Mouse (Mus musculus): ENCODE measurements at regions not wholly inside any gene's neighbourhood (a gene's known extent, or its start where the extent isn't known, plus 50 kb on each side); places are given as distances from the start of the nearest gene placed in this dataset.

DNA sequence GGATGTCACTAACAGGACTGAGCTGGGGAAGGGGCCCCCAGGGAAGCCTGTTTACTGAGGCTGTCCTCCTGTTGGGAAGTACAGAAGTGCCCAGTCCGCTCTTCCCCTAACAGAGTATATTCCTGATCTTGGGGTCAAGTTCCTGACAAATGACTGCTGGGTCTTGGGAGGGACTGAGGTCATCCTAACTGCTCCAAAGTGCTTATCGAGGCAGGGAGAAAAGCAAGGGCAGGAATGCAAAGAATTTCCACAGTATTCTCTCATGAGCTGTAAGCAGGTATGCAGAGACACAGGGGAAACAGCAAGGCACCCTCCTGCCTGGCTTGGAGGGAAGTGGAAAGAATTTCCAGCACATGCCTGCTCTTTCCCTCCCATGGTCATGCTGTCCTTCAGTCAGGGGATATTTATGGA is 107.9 kb downstream of the Oma1 start:
- intact Hi-C loops (cut with DNase I): no loop called here
- no peak for DNase-seq (ENCODE audit: low spot score in 2 of 2)

DNA sequence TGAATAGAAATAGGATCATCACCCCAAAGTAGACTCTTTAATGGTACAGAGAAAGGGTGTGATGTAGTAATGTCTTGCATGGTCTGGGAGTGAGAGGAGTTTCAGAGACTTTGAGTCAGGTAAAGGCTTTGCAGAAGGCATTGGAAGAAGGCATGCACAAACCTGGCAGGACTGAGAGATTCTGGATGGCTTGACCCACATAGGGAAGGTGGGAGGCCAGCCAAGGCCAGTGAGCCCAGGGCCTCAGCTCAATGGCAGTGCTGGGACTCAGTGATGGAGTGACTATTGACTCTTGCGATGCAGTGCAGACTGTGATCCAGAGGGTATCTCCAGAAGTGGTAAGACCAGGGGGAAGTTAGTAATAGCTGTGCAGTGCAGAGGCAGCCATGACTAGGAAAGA is 127.8 kb downstream of the Oma1 start:
- DNase-seq (ENCODE audit: low spot score in 2 of 2): no peak
- intact Hi-C loops (cut with DNase I): no loop called here

GRCm38 (mm10) chr4:103441955-103442354 is 128.3 kb downstream of the Oma1 start:
- intact Hi-C loops (cut with DNase I): no loop called here
- DNase-seq (ENCODE audit: low spot score in 2 of 2): no peak

GRCm38 (mm10) chr4:103449276-103449675 is 135.7 kb downstream of the Oma1 start:
- intact Hi-C loops (cut with DNase I): no loop called here
- DNase-seq (ENCODE audit: low spot score in 2 of 2): no peak

GRCm38 (mm10) chr4:103450121-103450520 is 136.5 kb downstream of the Oma1 start:
- intact Hi-C loops (cut with DNase I): no loop called here
- DNase-seq (ENCODE audit: low spot score in 2 of 2): no peak

GRCm38 (mm10) chr4:103455458-103455857 is 141.8 kb downstream of the Oma1 start:
- intact Hi-C loops (cut with DNase I): no loop called here
- no peak for DNase-seq (ENCODE audit: low spot score in 2 of 2)

DNA sequence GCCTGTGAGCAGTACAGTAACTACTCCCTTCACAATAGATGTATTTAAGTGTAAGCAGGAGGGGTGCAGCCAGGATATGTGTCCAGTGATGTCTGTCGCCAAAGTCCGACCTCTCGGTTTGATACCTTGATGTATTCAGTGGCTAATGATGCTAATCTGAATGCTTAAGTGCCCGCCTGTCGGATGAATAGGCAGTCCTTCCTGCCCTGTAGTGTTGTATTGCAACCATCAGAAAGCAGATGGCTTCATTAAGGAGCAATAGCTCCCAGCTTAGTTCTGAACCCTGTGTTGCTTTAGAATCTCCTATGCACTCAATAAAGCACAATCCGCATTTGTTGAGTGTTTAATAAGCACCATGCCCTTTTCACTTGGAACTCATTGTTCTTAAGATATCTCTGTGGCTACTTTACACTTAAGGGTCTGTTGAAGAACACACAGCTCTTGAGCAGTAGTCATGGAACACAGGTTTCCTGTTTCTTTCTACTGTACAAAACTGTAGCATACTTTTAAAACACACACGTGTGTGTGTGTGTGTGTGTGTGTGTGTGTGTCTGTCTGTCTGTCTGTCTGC is 152.5 kb downstream of the Oma1 start:
- intact Hi-C loops (cut with DNase I): no loop called here
- no peak for DNase-seq (ENCODE audit: low spot score in 2 of 2)

DNA sequence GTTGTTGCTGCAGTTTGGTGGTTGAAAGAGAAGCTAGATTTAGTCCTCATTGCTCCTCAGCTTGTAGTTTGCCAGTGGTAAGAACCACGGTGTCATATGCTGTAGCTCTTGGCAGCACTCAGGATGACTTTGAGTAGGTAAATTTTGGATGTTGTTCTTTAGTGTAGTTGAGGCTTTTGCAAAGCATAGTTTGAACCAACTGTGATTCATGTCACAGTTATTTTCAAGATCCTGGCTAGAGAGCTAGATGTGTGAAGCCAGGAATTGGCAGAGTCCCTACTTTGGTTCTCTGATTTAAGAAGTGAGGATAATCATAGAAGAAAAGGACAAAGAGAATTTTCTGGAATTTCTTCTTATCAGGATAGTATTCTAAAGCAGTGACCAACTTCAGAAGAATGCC is 143.6 kb upstream of the Dab1 start:
- intact Hi-C loops (cut with DNase I): no loop called here
- DNase-seq (ENCODE audit: low spot score in 2 of 2): peak in 1 of 2 experiments; percentile 36

GRCm38 (mm10) chr4:103486140-103486965 is 132.8 kb upstream of the Dab1 start:
- DNase-seq (ENCODE audit: low spot score in 2 of 2): no peak
- intact Hi-C loops (cut with DNase I): no loop called here

DNA sequence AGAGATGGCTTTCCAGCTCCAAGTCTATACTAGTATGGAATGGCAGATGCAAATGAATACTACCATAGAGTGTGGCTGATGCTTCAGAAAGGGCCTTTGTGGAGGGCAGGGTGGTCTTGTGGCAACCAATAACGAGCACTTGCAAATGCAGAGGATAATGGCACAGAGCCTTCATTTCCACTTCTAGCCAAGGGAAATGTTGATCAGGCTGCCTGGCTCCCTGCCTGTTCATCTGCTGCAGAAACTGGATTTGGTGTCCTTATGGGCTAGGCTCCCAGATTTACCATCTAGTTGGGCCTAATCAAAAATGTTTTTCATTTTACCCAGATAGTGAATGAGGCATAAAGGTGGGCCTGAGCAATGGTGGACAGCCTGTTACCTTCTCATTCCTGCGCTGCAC is 110.7 kb upstream of the Dab1 start:
- intact Hi-C loops (cut with DNase I): no loop called here
- peak; percentile 22 to 31 for DNase-seq (ENCODE audit: low spot score in 2 of 2)

- no peak for DNase-seq (ENCODE audit: low spot score in 2 of 2)
- intact Hi-C loops (cut with DNase I): no loop called here
Measured at GRCm38 (mm10) chr4:103512901-103513300, 106.3 kb upstream of the Dab1 start.

GRCm38 (mm10) chr4:103521870-103522609 is 97.1 kb upstream of the Dab1 start:
- DNase-seq (ENCODE audit: low spot score in 2 of 2): no peak
- intact Hi-C loops (cut with DNase I): no loop called here

DNA sequence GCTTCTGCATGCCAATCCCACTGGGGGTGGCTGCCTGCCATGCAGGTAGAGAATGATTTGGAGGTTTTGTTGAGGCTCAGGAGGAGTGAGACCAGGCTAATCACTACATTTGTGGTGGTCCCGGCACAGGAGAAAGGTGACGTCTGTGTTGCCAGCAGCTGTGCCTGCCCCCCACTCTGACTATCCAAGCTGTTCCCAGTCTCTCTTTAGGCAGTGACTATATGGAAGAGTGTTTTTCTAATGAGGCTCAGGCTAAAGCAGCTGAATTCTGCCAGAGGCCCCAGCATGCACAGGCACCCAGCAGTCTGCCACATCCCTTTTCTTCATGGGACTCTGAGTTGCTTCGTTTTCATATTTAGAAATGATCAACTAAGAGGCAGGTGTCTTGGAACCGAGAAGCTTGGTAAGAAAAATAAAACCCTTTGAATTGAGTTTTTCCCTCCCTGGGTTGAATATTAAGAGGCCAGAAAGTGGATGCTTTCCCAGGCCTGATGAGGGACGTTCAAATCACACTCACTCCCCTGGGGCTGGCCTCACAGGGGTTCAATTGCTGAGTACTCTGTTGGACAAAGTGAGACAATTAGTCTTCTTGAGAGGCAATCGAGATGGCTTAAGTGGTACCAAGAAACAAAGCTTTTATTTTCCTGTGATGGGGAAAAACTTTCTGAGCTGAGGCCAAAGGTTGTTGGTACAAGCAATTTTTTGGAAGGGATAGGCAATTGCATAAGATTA is 82.5 kb upstream of the Dab1 start:
- DNase-seq (ENCODE audit: low spot score in 2 of 2): no peak
- intact Hi-C loops (cut with DNase I): no loop called here

DNA sequence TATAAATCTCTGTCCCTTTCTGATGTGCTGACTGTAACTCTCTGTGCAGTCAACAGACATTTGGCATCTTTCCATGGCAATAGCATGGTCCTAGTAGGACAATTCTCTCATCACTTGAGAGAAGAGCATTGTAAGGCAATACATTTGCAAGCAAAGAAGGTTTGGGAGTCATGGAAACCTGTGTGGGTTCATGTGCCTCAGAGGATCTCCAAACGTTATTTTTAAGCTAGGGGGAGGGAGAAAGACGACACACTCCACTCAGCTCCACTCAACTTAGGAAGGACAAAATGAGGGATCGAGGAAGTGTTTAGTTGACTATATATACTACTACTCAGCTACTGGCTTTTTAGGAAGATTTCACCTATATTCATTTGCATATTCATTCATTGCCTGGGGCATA is 78.2 kb upstream of the Dab1 start:
- intact Hi-C loops (cut with DNase I): no loop called here
- DNase-seq (ENCODE audit: low spot score in 2 of 2): peak in 1 of 2 experiments; percentile 57

- intact Hi-C loops (cut with DNase I): no loop called here
- no peak for DNase-seq (ENCODE audit: low spot score in 2 of 2)
Measured at GRCm38 (mm10) chr4:103547297-103547696, 71.9 kb upstream of the Dab1 start.

GRCm38 (mm10) chr4:103552476-103552875 is 66.7 kb upstream of the Dab1 start:
- peak; percentile 31 to 62 for DNase-seq (ENCODE audit: low spot score in 2 of 2)
- intact Hi-C loops (cut with DNase I): no loop called here

DNA sequence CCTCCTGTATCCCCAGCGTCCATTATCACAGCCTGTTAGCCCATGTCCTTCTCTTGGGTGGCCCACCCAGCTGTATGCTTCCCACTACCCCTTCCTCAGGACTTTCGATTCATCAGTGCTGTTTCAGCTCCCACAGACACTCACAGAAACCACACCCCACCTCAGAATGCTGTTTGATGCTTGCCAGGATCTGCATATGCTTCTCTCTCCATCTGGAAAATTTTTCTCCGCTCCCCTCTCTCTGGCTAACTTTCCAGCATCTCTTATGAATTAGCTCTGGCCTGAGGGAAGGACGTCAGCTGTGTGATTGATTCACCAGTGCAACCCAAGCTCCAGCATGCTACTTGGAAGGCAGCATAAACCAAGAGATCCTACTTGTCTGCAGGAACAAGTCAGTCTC is 66.0 kb upstream of the Dab1 start:
- no peak for DNase-seq (ENCODE audit: low spot score in 2 of 2)
- intact Hi-C loops (cut with DNase I): no loop called here

- intact Hi-C loops (cut with DNase I): no loop called here
- no peak for DNase-seq (ENCODE audit: low spot score in 2 of 2)
Measured at GRCm38 (mm10) chr4:103554597-103554996, 64.6 kb upstream of the Dab1 start.
